Mouse (Mus musculus) midbrain, embryonic 15.5 days (tissue): Measurements from ENCODE around the gene Crybb2. TPM values are rescaled to one million over a fixed set of nuclear protein-coding genes. Genes with fewer than 3 reads are reported as not detected.
"Not testable (repeated sequence)": the region's sequence is repeated elsewhere in the genome, so short reads cannot be mapped to it uniquely, and the experiment has no call there.

Source experiments
- ATAC-seq: fragments of 200-750 bp; cut with Nextera tagmentation; replicated peaks from 2 replicates; pipeline ENCODE4 v1.8.0; 2017; ENCODE audit warnings: moderate TSS enrichment
- H3K27ac ChIP-seq: fragments of 300-500 bp; sonication (generic); 2 replicates; pipeline ENCODE4 v1.5.1; 2015; ENCODE audit warnings: mild to moderate bottlenecking, inconsistent platforms
- H3K27me3 ChIP-seq: fragments of 300-500 bp; sonication (generic); replicated peaks from 2 replicates; pipeline ENCODE4 v1.6.1; 2015; ENCODE audit warnings: inconsistent platforms
- H3K36me3 ChIP-seq: fragments of 300-500 bp; sonication (generic); replicated peaks from 2 replicates; pipeline ENCODE4 v1.6.1; 2015; ENCODE audit warnings: inconsistent platforms
- H3K4me1 ChIP-seq: fragments of 300-500 bp; sonication (generic); 2 replicates; pipeline ENCODE4 v1.6.1; 2015; ENCODE audit warnings: inconsistent platforms
- H3K4me2 ChIP-seq: fragments of 300-500 bp; sonication (generic); 2 replicates; pipeline ENCODE4 v1.6.1; 2015; ENCODE audit warnings: inconsistent platforms, mild to moderate bottlenecking, moderate library complexity
- H3K4me3 ChIP-seq: fragments of 300-500 bp; sonication (generic); 2 replicates; pipeline ENCODE4 v1.5.1; 2015; ENCODE audit warnings: mild to moderate bottlenecking, inconsistent platforms
- H3K9ac ChIP-seq: fragments of 300-500 bp; sonication (generic); 2 replicates; pipeline ENCODE4 v1.6.1; 2015; ENCODE audit warnings: mild to moderate bottlenecking, inconsistent platforms
- H3K9me3 ChIP-seq: fragments of 300-500 bp; sonication (generic); 2 replicates; pipeline ENCODE4 v1.6.1; 2016; ENCODE audit warnings: inconsistent platforms
- WGBS: fragments of 180-500 bp; shearing (Covaris S2); methylation state at CpG from one replicate; pipeline ENCODE4 v1.1.7; 2015; ENCODE audit warnings: mixed read lengths; 5-methylcytosine and 5-hydroxymethylcytosine counted together
- polyA plus RNA-seq: library from polyadenylated mRNA; unstranded; fragments of >200 nt; fragmentation: Nextera tagmentation; extraction: Ambion mirVana; gene quantifications from 2 replicates; pipeline ENCODE4 v1.2.1, GENCODE M21; 2015

Gene Crybb2
- polyA plus RNA-seq, result not detected in 2 replicates

DNA sequence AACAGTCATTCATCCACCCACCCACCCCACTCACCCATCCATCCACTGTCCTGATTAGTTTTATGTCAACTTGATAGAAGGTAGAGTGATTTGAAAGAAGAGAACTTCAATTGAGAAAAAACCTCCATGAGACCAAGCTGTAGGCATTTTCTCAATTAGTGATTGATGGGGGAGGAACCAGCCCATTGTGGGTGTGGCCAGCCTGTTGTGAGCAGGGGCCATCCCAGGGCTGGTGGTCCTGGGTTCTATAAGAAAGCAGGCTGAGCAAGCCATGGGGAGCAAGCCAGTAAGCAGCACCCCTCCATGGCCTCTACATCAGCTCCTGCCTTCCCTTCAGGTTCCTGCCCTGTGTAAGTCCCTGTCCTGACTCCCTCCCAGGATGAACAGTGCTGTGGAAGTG is at the start of gene Crybb2:
TSS of gene Crybb2 (minus strand) at position 101 of the 400 bp plus-strand sequence.
- Histone ChIP-seq H3K36me3 (no peaks in the 10 kb centered on the region), H3K27me3 (no peaks in the 10 kb centered on the region), H3K4me2 (no peak within 1 kb of the TSS), H3K9ac (no peak within 1 kb of the TSS), H3K4me3 (no peak within 1 kb of the TSS), H3K9me3 (no peaks in the 10 kb centered on the region), H3K4me1 (no peaks in the 10 kb centered on the region), H3K27ac (no peak within 1 kb of the TSS)
- no peak for ATAC-seq

GRCm38 (mm10) chr5:113119291-113119690 is 49.4 kb upstream of the Crybb2 start:
- Histone ChIP-seq H3K9ac (no peak overlapping the region), H3K4me3 (no peak overlapping the region), H3K27me3 (no peaks in the 10 kb centered on the region), H3K4me2 (no peak overlapping the region), H3K9me3 (no peaks in the 10 kb centered on the region), H3K4me1 (peaks cover 29% of the 10 kb centered on the region), H3K36me3 (no peaks in the 10 kb centered on the region), H3K27ac (no peak overlapping the region)
- WGBS, result 83% methylated on average over 9 of the region's 9 CpGs
- ATAC-seq, result no peak

DNA sequence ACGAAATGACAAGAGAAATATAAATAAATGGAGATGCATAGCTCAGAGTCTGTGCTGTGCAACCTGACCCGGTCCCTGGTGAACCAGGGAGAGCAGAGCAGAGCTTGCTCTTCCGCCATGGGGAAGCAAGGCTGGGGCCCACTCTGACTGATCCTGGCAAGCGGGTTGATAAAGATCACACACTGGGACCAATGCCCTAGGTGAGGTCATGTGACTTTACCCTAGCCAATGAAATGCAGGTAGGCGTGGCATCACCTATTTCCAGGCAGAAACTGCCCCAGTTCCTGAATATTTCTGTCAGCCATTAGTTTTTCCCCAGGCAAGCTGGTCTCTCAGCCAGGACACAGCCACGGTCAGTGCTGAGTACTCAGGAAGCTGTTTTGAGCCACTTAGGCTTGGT is 48.8 kb upstream of the Crybb2 start:
- H3K36me3 ChIP-seq, result no peaks in the 10 kb centered on the region
- no peaks in the 10 kb centered on the region for H3K9me3 ChIP-seq
- WGBS, result 55% methylated on average over 6 of the region's 6 CpGs
- no peak overlapping the region for H3K4me3 ChIP-seq
- ATAC-seq, result no peak
- H3K4me2 ChIP-seq, result no peak overlapping the region
- H3K9ac ChIP-seq, result no peak overlapping the region
- H3K27ac ChIP-seq, result no peak overlapping the region
- no peaks in the 10 kb centered on the region for H3K27me3 ChIP-seq
- peaks cover 29% of the 10 kb centered on the region for H3K4me1 ChIP-seq

DNA sequence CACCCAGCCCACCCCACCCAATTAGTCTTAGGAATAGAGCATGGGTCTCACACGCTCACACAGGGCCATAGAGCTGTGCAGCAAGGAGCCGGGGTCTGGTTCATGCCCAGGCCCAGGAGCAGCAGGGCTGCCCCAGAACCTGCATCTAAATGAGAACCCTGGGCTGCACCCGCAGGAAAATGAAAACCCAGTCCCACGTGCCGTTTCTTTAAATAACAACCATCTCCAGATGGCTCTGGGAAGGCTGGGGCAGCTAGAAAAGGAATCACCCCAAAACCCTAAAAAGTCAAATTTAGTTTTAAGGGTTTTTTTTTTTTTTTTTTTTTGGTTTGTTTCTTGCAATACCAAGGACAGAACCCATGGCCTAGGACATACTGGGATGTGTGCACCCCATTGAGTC is 47.4 kb upstream of the Crybb2 start:
- no peak overlapping the region for H3K4me3 ChIP-seq
- no peak overlapping the region for H3K27ac ChIP-seq
- no peak overlapping the region for H3K9ac ChIP-seq
- peaks cover 26% of the 10 kb centered on the region for H3K4me1 ChIP-seq
- 79% methylated on average over 5 of the region's 5 CpGs for WGBS
- no peak overlapping the region for H3K4me2 ChIP-seq
- ATAC-seq, result no peak
- no peaks in the 10 kb centered on the region for H3K27me3 ChIP-seq
- H3K9me3 ChIP-seq, result no peaks in the 10 kb centered on the region
- no peaks in the 10 kb centered on the region for H3K36me3 ChIP-seq

- Histone ChIP-seq H3K4me2 (no peak overlapping the region), H3K36me3 (no peaks in the 10 kb centered on the region), H3K9ac (no peak overlapping the region), H3K27me3 (no peaks in the 10 kb centered on the region), H3K27ac (no peak overlapping the region), H3K9me3 (no peaks in the 10 kb centered on the region), H3K4me1 (peaks cover 21% of the 10 kb centered on the region), H3K4me3 (no peak overlapping the region)
- WGBS, result 74% methylated on average over 10 of the region's 10 CpGs
- no peak for ATAC-seq
Observed at GRCm38 (mm10) chr5:113115896-113116295, 46.0 kb upstream of the Crybb2 start.

GRCm38 (mm10) chr5:113114264-113115225 is 44.6 kb upstream of the Crybb2 start:
- Histone ChIP-seq H3K9ac (no peak overlapping the region), H3K4me2 (no peak overlapping the region), H3K27me3 (no peaks in the 10 kb centered on the region), H3K4me3 (no peak overlapping the region), H3K36me3 (no peaks in the 10 kb centered on the region), H3K4me1 (peaks cover 13% of the 10 kb centered on the region), H3K27ac (no peak overlapping the region), H3K9me3 (no peaks in the 10 kb centered on the region)
- 58% methylated on average over 20 of the region's 20 CpGs for WGBS
- no peak for ATAC-seq

GRCm38 (mm10) chr5:113113120-113113519 is 43.2 kb upstream of the Crybb2 start:
- H3K9ac ChIP-seq, result no peak overlapping the region
- no peak overlapping the region for H3K4me3 ChIP-seq
- no peak for ATAC-seq
- H3K4me2 ChIP-seq, result no peak overlapping the region
- H3K36me3 ChIP-seq, result no peaks in the 10 kb centered on the region
- no peaks in the 10 kb centered on the region for H3K9me3 ChIP-seq
- peaks cover 13% of the 10 kb centered on the region for H3K4me1 ChIP-seq
- H3K27me3 ChIP-seq, result no peaks in the 10 kb centered on the region
- H3K27ac ChIP-seq, result no peak overlapping the region
- WGBS, result 42% methylated on average over 4 of the region's 5 CpGs

DNA sequence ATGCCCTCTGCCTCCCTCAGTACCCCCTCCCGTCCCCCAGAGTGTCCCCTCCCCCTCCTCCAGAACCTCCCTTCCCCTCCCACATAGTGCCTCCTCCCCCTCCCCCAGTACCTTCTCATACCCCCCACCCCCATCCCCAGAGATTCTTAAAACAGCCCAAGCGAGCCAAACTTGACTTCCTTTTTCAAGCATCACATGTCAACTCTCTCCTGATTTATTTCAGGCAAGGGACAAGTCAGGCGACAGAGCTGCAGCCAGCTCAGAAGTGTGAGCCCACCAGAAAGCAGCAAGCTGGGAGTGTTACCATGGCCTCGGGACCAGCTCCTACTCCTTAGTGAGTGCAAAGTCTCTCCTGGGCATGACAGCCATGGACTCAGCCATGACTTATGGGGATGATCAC is 41.4 kb upstream of the Crybb2 start:
- Histone ChIP-seq H3K4me3 (no peak overlapping the region), H3K36me3 (no peaks in the 10 kb centered on the region), H3K27me3 (no peaks in the 10 kb centered on the region), H3K9ac (no peak overlapping the region), H3K4me2 (no peak overlapping the region), H3K9me3 (no peaks in the 10 kb centered on the region), H3K27ac (no peak overlapping the region), H3K4me1 (peaks cover 11% of the 10 kb centered on the region)
- 31% methylated on average over 4 of the region's 4 CpGs for WGBS
- no peak for ATAC-seq

- Histone ChIP-seq H3K9me3 (no peaks in the 10 kb centered on the region), H3K9ac (no peak overlapping the region), H3K27me3 (no peaks in the 10 kb centered on the region), H3K4me2 (no peak overlapping the region), H3K4me1 (peaks cover 11% of the 10 kb centered on the region), H3K36me3 (no peaks in the 10 kb centered on the region), H3K27ac (peak overlapping the region; percentile 69), H3K4me3 (no peak overlapping the region)
- 4% methylated on average over 1 of the region's 1 CpGs for WGBS
- 0 out of 2 replicates have a peak, but pooled peaks have one; percentile 48 for ATAC-seq
Observed at GRCm38 (mm10) chr5:113110929-113111328, 41.0 kb upstream of the Crybb2 start.

GRCm38 (mm10) chr5:113109651-113110050 is 39.7 kb upstream of the Crybb2 start:
- H3K27me3 ChIP-seq, H3K4me2 ChIP-seq, ATAC-seq, H3K27ac ChIP-seq, H3K9ac ChIP-seq, H3K4me3 ChIP-seq, H3K36me3 ChIP-seq, H3K9me3 ChIP-seq: not testable (repeated sequence)
- 92% methylated on average over 2 of the region's 2 CpGs for WGBS
- peaks cover 11% of the 10 kb centered on the region for H3K4me1 ChIP-seq

DNA sequence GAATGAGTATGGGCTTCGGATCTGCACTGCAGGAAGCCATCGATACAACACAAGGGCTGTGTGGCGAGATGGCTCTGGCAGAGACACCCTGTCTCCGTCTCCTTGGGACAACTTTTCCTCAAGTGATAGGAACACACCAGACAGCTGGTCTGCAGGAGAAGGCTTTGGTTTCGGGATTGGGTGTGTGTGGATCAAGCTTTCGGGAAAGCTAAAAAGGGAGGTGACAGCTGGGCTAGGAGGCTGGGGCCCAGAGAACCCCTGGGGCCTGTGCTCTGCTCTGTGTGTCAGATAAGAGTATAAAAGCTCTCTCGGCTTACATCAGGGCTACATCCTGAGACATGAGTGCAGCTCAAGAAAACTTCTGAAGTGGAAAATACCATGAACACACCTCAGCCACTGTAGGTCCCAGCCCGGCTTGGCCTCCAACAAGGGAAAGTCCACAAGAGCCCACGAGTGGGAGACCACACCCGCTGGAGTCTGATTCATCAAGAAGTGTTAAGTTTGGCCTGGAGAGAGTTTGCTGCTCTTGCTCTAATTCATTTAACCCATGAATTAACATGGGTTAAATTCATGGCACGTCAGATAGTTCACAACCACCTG is 38.3 kb upstream of the Crybb2 start:
- 76% methylated on average over 11 of the region's 11 CpGs for WGBS
- Histone ChIP-seq H3K36me3 (no peaks in the 10 kb centered on the region), H3K4me2 (no peak overlapping the region), H3K9me3 (no peaks in the 10 kb centered on the region), H3K9ac (no peak overlapping the region), H3K27me3 (no peaks in the 10 kb centered on the region), H3K27ac (no peak overlapping the region), H3K4me1 (peaks cover 8% of the 10 kb centered on the region), H3K4me3 (no peak overlapping the region)
- no peak for ATAC-seq

- no peaks in the 10 kb centered on the region for H3K9me3 ChIP-seq
- H3K36me3 ChIP-seq, result no peaks in the 10 kb centered on the region
- no peak overlapping the region for H3K4me3 ChIP-seq
- no peak overlapping the region for H3K9ac ChIP-seq
- no peaks in the 10 kb centered on the region for H3K27me3 ChIP-seq
- H3K4me1 ChIP-seq, result peaks cover 10% of the 10 kb centered on the region
- ATAC-seq, result no peak
- H3K27ac ChIP-seq, result no peak overlapping the region
- no peak overlapping the region for H3K4me2 ChIP-seq
- 61% methylated on average over 3 of the region's 3 CpGs for WGBS
Observed at GRCm38 (mm10) chr5:113107709-113108108, 37.8 kb upstream of the Crybb2 start.
